Mouse (Mus musculus) kidney, postnatal 0 days (tissue): Measurements from ENCODE around the gene Atxn10. TPM values are rescaled to one million over a fixed set of nuclear protein-coding genes. Genes with fewer than 3 reads are reported as not detected.
A peak's percentile ranks its signal among the peaks of the same experiment; 100 is the strongest.

ENCODE experiments used
- ATAC-seq: fragments of 200-750 bp; cut with Nextera tagmentation; replicated peaks from 2 replicates; pipeline ENCODE4 v1.8.0; 2017; ENCODE audit warnings: low read depth, moderate number of reproducible peaks, moderate TSS enrichment, moderate library complexity; ENCODE audit not compliant: low FRiP score
- DNase-seq: peaks from one replicate; pipeline ENCODE4 v3.0.0-alpha.2; 2016; ENCODE audit warnings: low spot score
- H3K27ac ChIP-seq: fragments of 300-500 bp; sonication (generic); 2 replicates; pipeline ENCODE4 v1.5.1; 2014; ENCODE audit warnings: mild to moderate bottlenecking
- H3K27me3 ChIP-seq: fragments of 300-500 bp; sonication (generic); 2 replicates; pipeline ENCODE4 v1.6.1; 2014; ENCODE audit warnings: low read length, mixed read lengths; ENCODE audit not compliant: insufficient read depth
- H3K36me3 ChIP-seq: fragments of 300-500 bp; sonication (generic); 2 replicates; pipeline ENCODE4 v1.6.1; 2014; ENCODE audit warnings: low read length, mixed read lengths; ENCODE audit not compliant: insufficient read depth
- H3K4me1 ChIP-seq: fragments of 300-500 bp; sonication (generic); replicated peaks from 2 replicates; pipeline ENCODE4 v1.6.1; 2014; ENCODE audit warnings: antibody characterized with exemption, low read length, mixed read lengths; ENCODE audit not compliant: insufficient read depth
- H3K4me2 ChIP-seq: fragments of 300-500 bp; sonication (generic); 2 replicates; pipeline ENCODE4 v1.6.1; 2014; ENCODE audit warnings: mild to moderate bottlenecking, low read length, moderate library complexity, mixed read lengths
- H3K4me3 ChIP-seq: fragments of 300-500 bp; sonication (generic); replicated peaks from 2 replicates; pipeline ENCODE4 v1.5.1; 2014; ENCODE audit warnings: low read depth, low read length
- H3K9ac ChIP-seq: fragments of 300-500 bp; sonication (generic); 2 replicates; pipeline ENCODE4 v1.6.1; 2014; ENCODE audit warnings: low read depth, low read length
- H3K9me3 ChIP-seq: fragments of 300-500 bp; sonication (generic); replicated peaks from 2 replicates; pipeline ENCODE4 v1.6.1; 2016; ENCODE audit warnings: low read length, inconsistent platforms, mixed read lengths
- CTCF ChIP-seq: IDR thresholded peaks from 2 replicates; pipeline ENCODE4 v1.5.1; 2016; ENCODE audit warnings: antibody characterized with exemption, low read depth, mild to moderate bottlenecking, moderate library complexity
- WGBS: fragments of 180-500 bp; shearing (Covaris S2); extraction: QIAGEN DNeasy Blood & Tissue Kit; methylation state at CpG from one replicate; pipeline ENCODE4 v1.1.7; 2014; 5-methylcytosine and 5-hydroxymethylcytosine counted together
- polyA plus RNA-seq: library from polyadenylated mRNA; unstranded; fragments of >200 nt; fragmentation: Nextera tagmentation; extraction: Ambion mirVana; gene quantifications from 2 replicates; pipeline ENCODE4 v1.2.1, GENCODE M21; 2015

Atxn10 gene
- polyA plus RNA-seq = 215 and 237 TPM in 2 replicates

DNA sequence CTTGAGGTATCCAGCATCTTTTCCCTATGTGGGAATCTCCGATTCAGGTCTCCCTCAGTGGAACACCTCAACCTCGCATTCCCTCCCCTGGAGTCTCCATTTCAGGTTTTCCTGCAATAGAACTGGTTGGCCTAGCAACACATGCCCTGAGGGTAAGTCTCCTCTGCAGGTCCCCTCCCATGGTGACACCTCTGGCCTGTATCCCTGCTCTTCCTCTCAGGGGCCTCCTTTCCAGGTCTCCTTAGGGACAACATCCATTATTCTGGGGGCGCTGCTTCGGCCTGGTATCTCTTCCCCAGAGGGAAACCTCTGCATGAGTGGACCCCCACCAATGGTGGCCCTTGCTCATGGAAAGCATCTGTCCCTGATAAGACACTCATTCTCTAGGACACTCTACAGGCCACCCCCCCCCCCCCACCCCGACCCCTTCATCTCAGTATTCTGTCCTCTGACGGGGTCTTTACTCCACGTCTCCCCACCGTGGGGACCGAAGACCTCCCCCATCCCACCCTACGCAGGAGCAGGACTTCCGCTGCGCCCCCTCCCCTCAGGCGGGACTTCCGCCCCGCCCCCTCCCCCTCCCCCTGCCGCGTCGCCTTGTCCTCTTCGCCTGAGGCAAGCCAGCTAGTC is at the start of gene Atxn10:
Gene Atxn10 (plus strand): TSS at position 575 of the 630 bp plus-strand sequence.
- TF ChIP-seq CTCF = no peak

DNA sequence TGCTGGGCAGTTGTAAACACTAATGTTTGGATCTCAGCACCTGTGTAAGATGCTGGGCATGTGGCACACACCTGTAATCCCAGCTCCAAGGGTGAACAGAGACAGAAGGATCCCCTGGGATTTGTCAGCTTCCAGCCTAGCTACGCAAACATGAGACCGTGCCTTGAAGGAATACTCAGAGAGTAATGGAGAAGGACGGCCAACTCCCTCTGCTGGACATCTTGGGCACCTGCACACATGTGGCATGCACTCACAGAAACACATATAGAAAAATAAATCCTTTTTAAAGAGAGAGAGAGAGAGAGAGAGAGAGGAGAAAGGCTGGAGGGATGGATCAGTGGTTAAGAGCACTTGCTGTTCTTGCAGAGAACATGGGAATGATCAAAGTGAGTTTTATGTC is 41.4 kb upstream of the Atxn10 start:
- no peak for DNase-seq
- ATAC-seq = no peak

More for the DNA sequence above, at the start of gene Atxn10:
- Histone ChIP-seq H3K4me3 (peak within 1 kb of the TSS; percentile 64), H3K27me3 (no peaks in the 10 kb centered on the region), H3K4me1 (no peaks in the 10 kb centered on the region; the same call in 1 of the 2 replicates), H3K36me3 (no peaks in the 10 kb centered on the region), H3K4me2 (peak within 1 kb of the TSS; percentile 69), H3K9ac (peak within 1 kb of the TSS; percentile 76), H3K27ac (peak within 1 kb of the TSS; percentile 90), H3K9me3 (no peaks in the 10 kb centered on the region)
- 9% methylated on average over 14 of the region's 19 CpGs for WGBS
- DNase-seq (no peak), ATAC-seq (no peak; the same call in 1 of the 2 replicates)

DNA sequence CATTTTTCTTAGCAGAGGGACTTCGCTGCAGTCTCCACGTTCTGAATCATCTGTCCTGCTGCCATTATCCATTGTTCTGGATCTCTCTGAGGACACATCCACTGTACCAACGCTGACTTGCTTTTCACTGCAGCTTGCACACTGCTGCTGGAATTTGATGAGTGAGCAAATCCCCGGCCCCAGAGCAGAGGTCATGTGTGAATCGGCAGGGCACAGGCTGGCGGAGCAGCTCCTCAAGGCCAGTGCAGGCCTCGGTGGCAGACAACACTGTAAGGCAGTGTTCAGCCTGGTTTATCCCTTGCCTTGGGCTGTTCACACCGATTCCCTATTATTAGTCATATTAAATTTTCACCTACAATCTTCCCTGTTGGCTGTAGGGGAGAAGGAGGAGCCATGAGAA is 40.5 kb upstream of the Atxn10 start:
- no peaks in the 10 kb centered on the region for H3K36me3 ChIP-seq
- H3K27me3 ChIP-seq = no peaks in the 10 kb centered on the region
- TF ChIP-seq CTCF = no peak
- H3K4me1 ChIP-seq = peaks cover 11% of the 10 kb centered on the region; the same call in 1 of the 2 replicates
- peak overlapping the region; percentile 37; the same call in 1 of the 2 replicates for H3K27ac ChIP-seq
- H3K9ac ChIP-seq = no peak overlapping the region
- H3K9me3 ChIP-seq = no peaks in the 10 kb centered on the region
- WGBS = 53% methylated on average over 8 of the region's 8 CpGs
- no peak overlapping the region for H3K4me3 ChIP-seq
- DNase-seq = no peak
- ATAC-seq = no peak
- H3K4me2 ChIP-seq = no peak overlapping the region

More for the DNA sequence above, 41.4 kb upstream of the Atxn10 start:
- Histone ChIP-seq H3K27ac (no peak overlapping the region), H3K4me2 (no peak overlapping the region), H3K9me3 (no peaks in the 10 kb centered on the region), H3K36me3 (no peaks in the 10 kb centered on the region), H3K4me3 (no peak overlapping the region), H3K9ac (no peak overlapping the region), H3K27me3 (no peaks in the 10 kb centered on the region), H3K4me1 (peaks cover 11% of the 10 kb centered on the region; the same call in 1 of the 2 replicates)
- peak; percentile 55 for TF ChIP-seq CTCF
- 87% methylated on average over 3 of the region's 3 CpGs for WGBS

- peaks cover 11% of the 10 kb centered on the region; the same call in 1 of the 2 replicates for H3K4me1 ChIP-seq
- H3K9ac ChIP-seq = no peak overlapping the region
- 53% methylated on average over 2 of the region's 2 CpGs for WGBS
- H3K27me3 ChIP-seq = no peaks in the 10 kb centered on the region
- no peaks in the 10 kb centered on the region for H3K36me3 ChIP-seq
- ATAC-seq = no peak
- no peak for DNase-seq
- no peak overlapping the region for H3K4me3 ChIP-seq
- no peak for TF ChIP-seq CTCF
- H3K9me3 ChIP-seq = no peaks in the 10 kb centered on the region
- peak overlapping the region; percentile 37; the same call in 1 of the 2 replicates for H3K27ac ChIP-seq
- H3K4me2 ChIP-seq = no peak overlapping the region
Measured at GRCm38 (mm10) chr15:85295977-85296376, 40.1 kb upstream of the Atxn10 start.

- 0 out of 2 replicates have a peak, but pooled peaks have one; percentile 10 for ATAC-seq
- 74% methylated on average over 3 of the region's 3 CpGs for WGBS
- Histone ChIP-seq H3K4me1 (peaks cover 11% of the 10 kb centered on the region; the same call in 1 of the 2 replicates), H3K4me2 (no peak overlapping the region), H3K36me3 (no peaks in the 10 kb centered on the region), H3K9ac (no peak overlapping the region), H3K4me3 (no peak overlapping the region), H3K27me3 (no peaks in the 10 kb centered on the region), H3K9me3 (no peaks in the 10 kb centered on the region), H3K27ac (no peak overlapping the region)
- no peak for TF ChIP-seq CTCF
- DNase-seq = no peak
Measured at GRCm38 (mm10) chr15:85296538-85296937, 39.5 kb upstream of the Atxn10 start.

GRCm38 (mm10) chr15:85298167-85298781 is 37.8 kb upstream of the Atxn10 start:
- Histone ChIP-seq H3K9me3 (no peaks in the 10 kb centered on the region), H3K4me1 (peaks cover 11% of the 10 kb centered on the region; the same call in 1 of the 2 replicates), H3K27me3 (no peaks in the 10 kb centered on the region), H3K9ac (no peak overlapping the region), H3K36me3 (no peaks in the 10 kb centered on the region), H3K4me2 (peak overlapping the region; percentile 43), H3K4me3 (0 out of 2 replicates have a peak overlapping the region, but pooled peaks have one; percentile 4), H3K27ac (peak overlapping the region; percentile 60; the same call in 1 of the 2 replicates)
- ATAC-seq = no peak
- peak; percentile 35 for DNase-seq
- no peak for TF ChIP-seq CTCF
- WGBS = 27% methylated on average over 17 of the region's 17 CpGs
